In genomic region chr5:84811460-84811859, GRCm38 (mm10) we compare ENCODE assay signal across 10 mouse cellular contexts.
A peak's percentile ranks its signal among the peaks of the same experiment; 100 is the strongest.
DNase-seq lines count a peak whose midpoint lies in the region; ATAC-seq and TF ChIP-seq lines count a peak whose summit lies in the region.
"Had no signal": no experiment of that assay in that cellular context is flagged by ENCODE, and none has a peak within 500 bp of the region (broad histone marks: within the 10 kb centered on the region; RNA-seq: fewer than 3 reads in every experiment).

No protein-coding gene starts in this region.

- H3K4me1 ChIP-seq in embryonic facial prominence, embryonic 14.5 days (ENCODE audit: control insufficient read depth, insufficient read depth, low read length), result no peaks in the 10 kb centered on the region
- no peaks in the 10 kb centered on the region for H3K4me1 ChIP-seq in hindbrain, embryonic 14.5 days (replicated peaks; ENCODE audit: control insufficient read depth, insufficient read depth, low read length)
- no peaks in the 10 kb centered on the region for H3K4me1 ChIP-seq in midbrain, embryonic 16.5 days (ENCODE audit: control insufficient read depth, insufficient read depth, low read length)
- no peaks in the 10 kb centered on the region for H3K4me1 ChIP-seq in intestine, postnatal 0 days (replicated peaks; ENCODE audit: control insufficient read depth, insufficient read depth, low read length)

- intact Hi-C loops in left cerebral cortex, postnatal 14 days (cut with DNase I), result no loop called here

- no peak overlapping the region for H3K4me3 ChIP-seq in embryonic facial prominence, embryonic 14.5 days (ENCODE audit: low read depth, low read length)
- H3K4me3 ChIP-seq in hindbrain, embryonic 14.5 days (replicated peaks; ENCODE audit: low read length), result no peak overlapping the region
- no peak overlapping the region for H3K4me3 ChIP-seq in midbrain, embryonic 16.5 days (ENCODE audit: low read depth, low read length)
- no peak overlapping the region for H3K4me3 ChIP-seq in intestine, postnatal 0 days (ENCODE audit: low read depth, low read length)

- peak; percentile 88 for DNase-seq in brain, embryonic 14.5 days (ENCODE audit: low read depth)
- DNase-seq in embryonic facial prominence, embryonic 14.5 days (ENCODE audit: low spot score), result peak; percentile 59
- DNase-seq in hindbrain, embryonic 14.5 days (ENCODE audit: low spot score), result no peak
- DNase-seq in kidney, postnatal 14 days, result no peak
- DNase-seq in cerebellum, postnatal 14 days, result no peak
- no peak for DNase-seq in left cerebral cortex, postnatal 14 days (ENCODE audit: low spot score in 2 of 2)
- DNase-seq: kidney, adult 11 months had no signal

- H3K4me2 ChIP-seq in embryonic facial prominence, embryonic 14.5 days (ENCODE audit: low read depth, low read length), result no peak overlapping the region
- no peak overlapping the region for H3K4me2 ChIP-seq in hindbrain, embryonic 14.5 days (replicated peaks)
- H3K4me2 ChIP-seq in midbrain, embryonic 16.5 days (ENCODE audit: low read length), result no peak overlapping the region
- H3K4me2 ChIP-seq in intestine, postnatal 0 days (replicated peaks; ENCODE audit: low read depth), result no peak overlapping the region

- H3K27ac ChIP-seq in embryonic facial prominence, embryonic 14.5 days (replicated peaks; ENCODE audit: low read depth, low read length), result no peak overlapping the region
- H3K27ac ChIP-seq in hindbrain, embryonic 14.5 days, result no peak overlapping the region
- no peak overlapping the region for H3K27ac ChIP-seq in midbrain, embryonic 16.5 days (ENCODE audit: low read length)
- no peak overlapping the region for H3K27ac ChIP-seq in intestine, postnatal 0 days (ENCODE audit: low read depth, low read length)

- no peak overlapping the region for H3K9ac ChIP-seq in embryonic facial prominence, embryonic 14.5 days (ENCODE audit: low read depth, low read length)
- no peak overlapping the region for H3K9ac ChIP-seq in hindbrain, embryonic 14.5 days
- no peak overlapping the region for H3K9ac ChIP-seq in midbrain, embryonic 16.5 days (ENCODE audit: low read depth, low read length)
- no peak overlapping the region for H3K9ac ChIP-seq in intestine, postnatal 0 days (ENCODE audit: low read depth, low read length)

- WGBS in embryonic facial prominence, embryonic 14.5 days, result 76% methylated on average over 2 of the region's 2 CpGs
- 14% methylated on average over 2 of the region's 2 CpGs for WGBS in hindbrain, embryonic 14.5 days
- WGBS in midbrain, embryonic 16.5 days, result 15% methylated on average over 2 of the region's 2 CpGs
- 78% methylated on average over 2 of the region's 2 CpGs for WGBS in intestine, postnatal 0 days

- ATAC-seq in embryonic facial prominence, embryonic 14.5 days (ENCODE audit: low read depth), result peak; percentile 74; the same call in 1 of the 2 replicates
- ATAC-seq in hindbrain, embryonic 14.5 days (ENCODE audit: low FRiP score), result peak; percentile 75; the same call in 1 of the 2 replicates
- peak; percentile 62; the same call in 1 of the 2 replicates for ATAC-seq in midbrain, embryonic 16.5 days
- no peak for ATAC-seq in intestine, postnatal 0 days
- ATAC-seq: lung, postnatal 0 days had no signal

- H3K9me3 ChIP-seq in embryonic facial prominence, embryonic 14.5 days (ENCODE audit: control insufficient read depth, low read length), result no peaks in the 10 kb centered on the region
- no peaks in the 10 kb centered on the region for H3K9me3 ChIP-seq in hindbrain, embryonic 14.5 days (ENCODE audit: control insufficient read depth, low read length)
- no peaks in the 10 kb centered on the region for H3K9me3 ChIP-seq in midbrain, embryonic 16.5 days (replicated peaks; ENCODE audit: control insufficient read depth, low read length, poor library complexity, severe bottlenecking)
- no peaks in the 10 kb centered on the region for H3K9me3 ChIP-seq in intestine, postnatal 0 days (ENCODE audit: control insufficient read depth)

- no peaks in the 10 kb centered on the region for H3K27me3 ChIP-seq in embryonic facial prominence, embryonic 14.5 days (replicated peaks; ENCODE audit: control insufficient read depth, insufficient read depth, low read length)
- no peaks in the 10 kb centered on the region for H3K27me3 ChIP-seq in hindbrain, embryonic 14.5 days (ENCODE audit: control insufficient read depth, insufficient read depth, low read length)
- H3K27me3 ChIP-seq in midbrain, embryonic 16.5 days (ENCODE audit: control insufficient read depth, insufficient read depth, low read depth, low read length), result no peaks in the 10 kb centered on the region
- no peaks in the 10 kb centered on the region for H3K27me3 ChIP-seq in intestine, postnatal 0 days (replicated peaks; ENCODE audit: control insufficient read depth, insufficient read depth, low read length)

- no peak for TF ChIP-seq POLR2A in brain, embryonic 14.5 days (IDR thresholded peaks at IDR 0.05; ENCODE audit: borderline replicate concordance, extremely low read depth, insufficient read depth, insufficient read length, poor library complexity, severe bottlenecking)

- H3K36me3 ChIP-seq in embryonic facial prominence, embryonic 14.5 days (ENCODE audit: control insufficient read depth, insufficient read depth, low read length), result no peaks in the 10 kb centered on the region
- no peaks in the 10 kb centered on the region for H3K36me3 ChIP-seq in hindbrain, embryonic 14.5 days (replicated peaks; ENCODE audit: control insufficient read depth, insufficient read depth)
- no peaks in the 10 kb centered on the region for H3K36me3 ChIP-seq in midbrain, embryonic 16.5 days (ENCODE audit: control insufficient read depth, insufficient read depth, low read length)
- H3K36me3 ChIP-seq in intestine, postnatal 0 days (ENCODE audit: control insufficient read depth, insufficient read depth), result no peaks in the 10 kb centered on the region

- TF ChIP-seq CTCF in brain, embryonic 14.5 days (IDR thresholded peaks at IDR 0.05; ENCODE audit: borderline replicate concordance, extremely low read depth, insufficient read depth, insufficient read length), result no peak
- TF ChIP-seq CTCF in intestine, postnatal 0 days (IDR thresholded peaks at IDR 0.05; ENCODE audit: low read depth), result no peak

Comparison
In these comparisons a context has a peak if more than half of its experiments do, and no peak if none do; other contexts are left out.
1. DNase-seq: peak in brain, embryonic 14.5 days (single experiment) and embryonic facial prominence, embryonic 14.5 days (single experiment); none in hindbrain, embryonic 14.5 days (single experiment), kidney, postnatal 14 days (single experiment), cerebellum, postnatal 14 days (0 of 2) and left cerebral cortex, postnatal 14 days (0 of 2).